Mouse (Mus musculus) CD4-positive, CD25-positive, alpha-beta regulatory T cell, adult 4 months (primary cell): ENCODE measurements around the gene Lekr1. TPM values are rescaled to one million over a fixed set of nuclear protein-coding genes. Genes with fewer than 3 reads are reported as not detected.
A peak's percentile ranks its signal among the peaks of the same experiment; 100 is the strongest.

Experiments
- ATAC-seq: one replicate; pipeline ENCODE4 v1.8.0; 2017
- polyA plus RNA-seq, 2 experiments: library from polyadenylated mRNA; unstranded; fragments of 100-300 nt; shearing (Covaris generic); gene quantifications; one replicate each; pipeline ENCODE4 v1.2.1; 2017

The Lekr1 gene
- under 1 TPM in 1 of 2 experiments, not detected in 1; 0.20 TPM for polyA plus RNA-seq

- ATAC-seq: peak; percentile 97
Measured at GRCm38 (mm10) chr3:65665977-65666766, at the start of gene Lekr1. Gene Lekr1 (plus strand): TSS chr3:65666228.

GRCm38 (mm10) chr3:65617507-65617906 is 48.5 kb upstream of the Lekr1 start:
- no peak for ATAC-seq

- ATAC-seq: no peak
Measured at GRCm38 (mm10) chr3:65619340-65619739, 46.7 kb upstream of the Lekr1 start.

- ATAC-seq: no peak
Measured at GRCm38 (mm10) chr3:65623057-65623456, 43.0 kb upstream of the Lekr1 start.

GRCm38 (mm10) chr3:65625496-65626289 is 40.3 kb upstream of the Lekr1 start:
- no peak for ATAC-seq

- ATAC-seq: no peak
Measured at GRCm38 (mm10) chr3:65626290-65626914, 39.6 kb upstream of the Lekr1 start.

- no peak for ATAC-seq
Measured at GRCm38 (mm10) chr3:65627021-65627706, 38.9 kb upstream of the Lekr1 start.

GRCm38 (mm10) chr3:65627707-65628028 is 38.4 kb upstream of the Lekr1 start:
- no peak for ATAC-seq

GRCm38 (mm10) chr3:65629565-65630112 is 36.4 kb upstream of the Lekr1 start:
- ATAC-seq: no peak

GRCm38 (mm10) chr3:65633604-65634003 is 32.4 kb upstream of the Lekr1 start:
- no peak for ATAC-seq

GRCm38 (mm10) chr3:65635983-65636382 is 30.0 kb upstream of the Lekr1 start:
- no peak for ATAC-seq

GRCm38 (mm10) chr3:65637313-65637712 is 28.7 kb upstream of the Lekr1 start:
- ATAC-seq: no peak

- ATAC-seq: no peak
Measured at GRCm38 (mm10) chr3:65638896-65639295, 27.1 kb upstream of the Lekr1 start.

GRCm38 (mm10) chr3:65639454-65640014 is 26.5 kb upstream of the Lekr1 start:
- ATAC-seq: no peak

GRCm38 (mm10) chr3:65642959-65643358 is 23.1 kb upstream of the Lekr1 start:
- no peak for ATAC-seq

- ATAC-seq: no peak
Measured at GRCm38 (mm10) chr3:65643654-65644053, 22.4 kb upstream of the Lekr1 start.

- ATAC-seq: no peak
Measured at GRCm38 (mm10) chr3:65647592-65647991, 18.4 kb upstream of the Lekr1 start.

GRCm38 (mm10) chr3:65648913-65649312 is 17.1 kb upstream of the Lekr1 start:
- ATAC-seq: no peak

- no peak for ATAC-seq
Measured at GRCm38 (mm10) chr3:65650156-65650815, 15.7 kb upstream of the Lekr1 start.

GRCm38 (mm10) chr3:65654541-65655206 is 11.4 kb upstream of the Lekr1 start:
- no peak for ATAC-seq

GRCm38 (mm10) chr3:65656451-65656850 is 9.6 kb upstream of the Lekr1 start:
- no peak for ATAC-seq
